Mouse (Mus musculus): ENCODE measurements around the gene Hist1h2bp.

Hist1h2bp gene

DNA sequence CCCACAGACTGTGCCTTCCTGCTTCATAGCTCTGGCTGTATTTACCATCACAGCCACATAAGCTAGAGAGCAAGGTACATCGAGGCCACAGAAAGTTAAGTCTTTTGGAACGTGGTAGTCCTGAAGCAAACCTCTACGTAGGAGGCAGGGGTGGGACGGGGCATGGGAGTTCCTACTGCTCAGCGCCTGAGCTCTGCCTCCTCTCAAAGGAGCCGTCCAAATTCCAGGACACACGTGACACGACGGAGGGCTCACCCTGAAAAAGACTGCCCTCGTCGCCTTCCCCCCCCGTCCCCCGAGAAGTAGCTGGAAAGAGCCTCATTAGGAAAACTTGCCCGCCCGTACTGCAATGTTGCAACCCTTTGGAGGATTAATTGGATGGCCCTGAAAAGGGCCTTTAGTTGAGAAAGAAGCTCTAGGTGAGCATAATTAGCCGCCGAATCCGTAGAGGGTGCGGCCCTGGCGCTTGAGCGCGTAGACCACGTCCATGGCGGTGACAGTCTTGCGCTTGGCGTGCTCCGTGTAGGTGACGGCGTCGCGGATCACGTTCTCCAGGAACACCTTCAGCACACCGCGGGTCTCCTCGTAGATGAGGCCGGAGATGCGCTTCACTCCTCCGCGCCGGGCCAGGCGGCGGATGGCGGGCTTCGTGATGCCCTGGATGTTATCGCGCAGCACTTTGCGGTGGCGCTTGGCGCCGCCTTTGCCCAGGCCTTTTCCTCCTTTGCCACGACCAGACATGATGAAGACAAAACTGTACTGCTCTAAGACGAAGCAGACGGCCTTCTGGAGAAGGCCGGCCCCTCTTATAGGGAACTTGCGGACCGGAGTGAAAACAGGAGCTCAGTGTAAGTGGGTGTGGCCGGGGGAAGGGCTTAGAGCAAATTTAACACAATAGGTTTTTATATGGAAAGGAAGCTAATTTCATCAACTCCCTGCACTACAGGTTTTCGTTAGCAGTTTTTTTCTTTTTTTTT, 44.4 kb downstream of the Hist1h2bp start, which contains the start of gene Hist1h4n:
Gene Hist1h4n (minus strand): TSS at position 779 of the 977 bp plus-strand sequence.
- peak; percentile 83 for ATAC-seq (ENCODE audit: insufficient number of reproducible peaks, low FRiP score, low TSS enrichment)

DNA sequence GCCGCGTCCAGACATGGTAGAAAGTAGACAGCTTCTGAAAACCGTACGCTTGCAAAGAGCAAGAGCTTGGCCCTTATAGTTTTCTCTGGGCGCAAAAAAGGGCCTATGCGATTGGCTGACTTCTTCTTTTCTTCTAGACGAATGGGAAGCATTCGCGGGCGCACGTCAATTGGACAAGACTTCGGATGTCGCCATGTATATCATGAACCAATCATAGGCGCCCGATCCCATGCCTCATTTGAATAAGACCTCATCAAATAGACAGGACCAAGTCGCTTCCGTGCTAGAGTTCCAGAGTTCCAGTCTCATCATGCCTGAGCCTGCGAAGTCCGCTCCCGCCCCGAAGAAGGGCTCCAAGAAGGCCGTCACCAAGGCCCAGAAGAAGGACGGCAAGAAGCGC, 46.2 kb downstream of the Hist1h2bp start, which contains the start of the genes Hist1h2ap and Hist1h2br:
Gene Hist1h2ap (minus strand): TSS at position 47 of the 400 bp plus-strand sequence.
Gene Hist1h2br (plus strand): TSS at position 283 of the 400 bp plus-strand sequence.
- ATAC-seq (ENCODE audit: insufficient number of reproducible peaks, low FRiP score, low TSS enrichment): peak; percentile 97

Measured in cerebellum, adult (tissue).